Mouse (Mus musculus) layer of hippocampus, adult 18-20 months (tissue): ENCODE measurements around the gene Cxcr1. TPM values are rescaled to one million over a fixed set of nuclear protein-coding genes. Genes with fewer than 3 reads are reported as not detected.

Source experiments
- microRNA-seq, 2 experiments: library from miRNA; unstranded; fragments of <30 nt; microRNA quantifications; one replicate each; pipeline ENCODE4 v1.2.0; 2021
- total RNA-seq, 2 experiments: library from RNA; stranded (reverse); gene quantifications; 2 replicates each; pipeline ENCODE4 v1.2.3; 2021

The Cxcr1 gene
- total RNA-seq, 2 experiments from 2014 or later: not detected

Small RNAs within 50 kb of the gene (microRNA-seq; reads per million reads assigned to microRNA genes)
- gene Mir1928: 0 reads per million in 2 experiments

Other genes starting within 250 kb of the Cxcr1 start
- 10 to 100 TPM; 37.0 to 39.6 TPM for gene Tns1, start 70.2 kb downstream of the Cxcr1 start, total RNA-seq
- not detected for gene Rufy4, start 69.1 kb downstream of the Cxcr1 start, total RNA-seq
- gene Cxcr2, start 40.6 kb downstream of the Cxcr1 start, total RNA-seq: not detected
- gene Arpc2, start 41.5 kb upstream of the Cxcr1 start, total RNA-seq: 100 to 1,000 TPM; 376 to 401 TPM
- gene Gpbar1, start 83.9 kb upstream of the Cxcr1 start, total RNA-seq: not detected
- gene Aamp, start 90.1 kb upstream of the Cxcr1 start, total RNA-seq: 100 to 1,000 TPM; 163 to 168 TPM
- gene Pnkd, start 90.3 kb upstream of the Cxcr1 start, total RNA-seq: 100 to 1,000 TPM; 192 to 206 TPM
- gene Tmbim1, start 111.0 kb upstream of the Cxcr1 start, total RNA-seq: 10 to 100 TPM; 23.6 to 27.1 TPM
- 1 to 10 TPM; 1.0 to 1.2 TPM for gene Catip, start 167.5 kb upstream of the Cxcr1 start, total RNA-seq
- gene Slc11a1, start 180.6 kb upstream of the Cxcr1 start, total RNA-seq: 1 to 10 TPM; 3.2 to 4.5 TPM
- gene Ctdsp1, start 196.9 kb upstream of the Cxcr1 start, total RNA-seq: 10 to 100 TPM; 28.9 to 29.1 TPM
- under 1 TPM; 0.32 to 0.36 TPM for gene Vil1, start 214.7 kb upstream of the Cxcr1 start, total RNA-seq